Mouse (Mus musculus): Measurements from ENCODE around the gene Olfr12.

- 0 out of 2 replicates have a peak, but pooled peaks have one; percentile 7 for TF ChIP-seq CTCF (IDR thresholded peaks at IDR 0.05; ENCODE audit: low read depth, low read length)
- no peak for TF ChIP-seq POLR2A (IDR thresholded peaks at IDR 0.05; ENCODE audit: extremely low read depth, insufficient read depth, low read length)
Measured at GRCm38 (mm10) chr1:92648197-92648596, 30.6 kb downstream of the Olfr12 start.

All from liver, adult 2 months (tissue).